Mouse (Mus musculus): ENCODE measurements at regions not wholly inside any gene's neighbourhood (a gene's known extent, or its start where the extent isn't known, plus 50 kb on each side); places are given as distances from the start of the nearest gene placed in this dataset.

DNA sequence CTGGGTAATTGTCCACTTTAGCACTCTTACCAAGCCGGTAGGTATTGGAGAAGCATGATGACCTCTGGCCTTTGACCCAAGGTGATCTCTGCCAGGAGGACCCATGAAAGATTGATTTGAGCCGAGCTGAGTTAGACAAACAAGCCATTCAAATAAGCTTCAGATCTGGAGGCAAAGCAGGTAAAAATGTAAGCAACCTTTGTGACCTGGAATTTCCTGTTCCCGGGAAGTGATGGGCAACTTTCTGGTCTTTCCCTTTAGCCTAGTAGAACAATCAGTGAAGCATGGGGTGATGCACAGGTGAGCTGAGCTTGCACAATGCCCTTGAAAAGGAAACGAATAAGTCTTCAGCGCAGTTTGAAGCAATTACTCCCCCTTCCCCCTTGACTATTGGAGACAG, 127.0 kb downstream of the Mycn start:
- no peak for DNase-seq

DNA sequence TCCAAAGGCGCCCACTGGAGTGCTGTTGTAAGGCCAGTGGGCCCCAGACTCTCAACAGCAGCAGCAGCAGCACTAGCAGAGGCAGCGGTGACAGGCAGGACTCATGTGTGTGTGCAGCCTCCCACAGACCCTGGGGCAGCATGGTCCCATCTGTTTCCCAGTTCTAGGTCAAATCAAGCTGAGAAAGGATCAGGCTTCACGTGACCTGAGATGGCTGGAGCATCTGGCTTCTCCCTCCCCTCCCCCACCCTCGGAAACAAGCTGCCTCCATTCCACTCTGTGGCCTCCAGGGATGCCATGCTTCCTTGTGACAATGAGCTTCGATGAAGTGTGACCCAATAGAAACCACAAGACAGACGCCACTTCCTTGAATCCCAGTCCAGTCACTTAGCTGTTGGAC, 128.8 kb downstream of the Mycn start:
- no peak for DNase-seq

DNA sequence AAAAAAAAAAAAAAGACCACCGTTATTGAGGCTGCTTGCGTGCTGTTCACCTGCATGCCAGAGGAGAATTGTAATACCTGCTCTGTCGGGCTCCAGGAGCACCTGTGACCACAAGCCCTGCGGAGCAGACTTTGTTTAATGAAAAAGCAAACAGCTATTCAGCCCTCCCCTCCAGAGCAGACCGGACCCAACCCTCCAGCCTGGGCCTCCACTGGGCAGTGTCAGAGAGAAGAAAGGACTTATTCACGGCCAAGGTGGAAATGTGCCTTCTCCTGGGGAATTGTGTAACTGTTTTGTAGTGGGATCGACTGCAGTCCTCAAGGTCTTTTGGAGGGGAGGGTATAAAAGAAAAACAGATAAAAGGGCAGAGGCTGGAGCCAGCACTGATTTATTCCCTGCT, 130.8 kb downstream of the Mycn start:
- peak; percentile 9 for DNase-seq

DNA sequence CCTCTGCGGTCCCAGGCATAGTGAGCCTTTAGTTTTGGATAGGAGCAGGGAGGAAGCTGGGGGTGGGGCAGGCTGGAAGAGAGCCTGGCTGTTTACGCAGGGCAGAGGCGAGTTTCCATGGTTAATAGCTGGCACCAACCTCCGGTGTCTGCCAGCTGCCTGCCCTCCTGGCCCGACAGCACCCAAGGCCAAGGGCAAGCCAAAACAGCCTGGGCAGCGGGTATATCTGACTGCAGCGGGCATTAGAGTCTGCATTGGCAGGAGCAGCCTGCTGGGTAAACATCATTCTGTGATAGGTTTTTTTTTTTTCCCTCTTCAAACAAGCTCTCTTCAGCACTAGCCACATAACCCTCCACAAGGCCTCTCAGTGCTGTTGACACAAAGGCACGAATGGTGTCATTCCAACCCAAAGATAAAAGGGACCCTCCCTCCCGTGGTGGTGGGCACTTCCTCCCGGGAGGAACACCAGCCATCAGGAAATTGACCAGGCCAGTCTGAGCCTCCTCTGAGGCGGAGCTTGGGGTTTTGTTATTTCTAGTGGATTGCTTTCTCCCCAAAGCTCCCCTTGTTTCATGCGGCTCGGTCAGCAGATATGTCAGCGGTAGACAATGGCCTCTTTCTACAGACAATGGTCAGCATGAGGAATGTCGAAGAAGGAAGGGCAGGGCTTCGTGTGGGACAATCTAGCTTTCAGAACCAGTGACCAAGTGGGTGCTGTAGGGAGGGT, 131.4 kb downstream of the Mycn start:
- DNase-seq, result peak; percentile 31

DNA sequence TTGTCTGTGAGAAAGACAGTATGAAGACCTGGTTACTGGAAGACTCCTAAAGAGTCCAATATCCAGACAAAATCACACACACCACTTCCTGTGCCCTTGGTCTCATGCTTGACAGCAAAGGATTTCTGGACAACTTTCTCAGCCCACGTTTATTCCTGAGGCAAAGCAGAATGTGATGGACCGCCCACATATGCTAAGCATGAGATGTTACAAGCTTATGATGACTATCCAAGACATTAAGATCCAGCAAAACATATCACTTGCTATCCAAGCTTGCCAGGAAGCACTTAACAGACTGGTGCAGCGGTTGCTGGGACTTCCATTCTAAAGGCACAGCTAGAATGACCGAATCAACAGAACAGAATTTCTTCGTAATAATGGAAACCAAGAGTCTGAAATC, 133.6 kb downstream of the Mycn start:
- DNase-seq, result no peak

DNA sequence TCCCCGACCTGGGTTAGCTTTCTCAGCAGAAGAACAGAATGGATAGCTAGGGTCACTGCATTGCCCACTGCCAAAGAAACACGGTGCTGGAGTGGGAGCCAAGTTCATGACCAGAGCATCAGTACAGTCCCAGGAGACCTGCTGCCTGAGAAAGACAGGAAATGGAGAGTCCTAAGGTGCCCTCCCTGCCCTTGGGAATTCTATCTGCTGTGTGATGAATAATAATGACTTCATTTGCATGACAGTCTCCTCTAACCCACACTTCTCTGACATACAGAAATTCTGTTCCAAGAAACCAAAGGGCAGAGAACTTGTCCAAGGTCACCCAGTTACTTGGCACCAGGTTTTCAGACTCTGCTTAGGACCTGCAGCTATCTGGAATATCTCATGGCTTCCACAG, 138.1 kb downstream of the Mycn start:
- DNase-seq, result no peak

DNA sequence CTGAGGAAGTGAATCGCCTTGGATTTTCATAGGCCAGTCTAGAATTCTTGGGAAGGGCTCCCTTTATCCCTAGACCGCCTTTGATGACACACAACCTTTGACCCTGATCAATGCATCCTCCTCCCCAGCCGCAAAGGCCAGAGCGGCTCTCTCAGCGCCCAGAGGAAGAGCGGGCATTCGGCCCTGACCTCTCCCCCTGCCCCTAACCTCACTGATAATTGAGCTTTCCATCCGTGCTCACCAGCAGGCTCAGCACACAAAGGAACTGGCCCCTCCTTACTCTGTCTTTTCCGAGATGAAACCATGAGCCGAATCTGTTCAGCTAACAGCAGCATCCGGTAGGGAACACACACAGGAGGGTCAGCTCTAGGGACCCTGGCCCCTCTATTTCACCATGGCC, 139.3 kb downstream of the Mycn start:
- DNase-seq, result peak; percentile 12

DNA sequence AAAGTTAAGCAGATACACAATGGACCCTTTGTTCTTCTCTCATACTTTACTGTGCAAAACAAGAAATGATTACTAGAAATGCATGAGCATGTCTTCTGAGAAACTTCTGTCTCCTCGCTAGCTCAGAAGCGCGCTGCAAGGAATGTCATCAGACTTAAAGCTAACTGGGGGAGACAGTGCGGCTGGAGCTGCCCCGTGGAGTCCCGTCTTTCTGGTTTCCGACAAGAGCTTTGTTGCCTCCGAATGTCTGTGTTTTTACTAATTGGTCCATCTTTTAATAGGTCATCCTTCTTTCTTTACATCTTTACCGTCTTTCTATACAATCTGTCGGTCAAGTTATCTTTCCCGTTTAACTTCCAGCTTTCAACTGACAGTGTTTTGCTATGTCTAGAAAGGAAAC, 140.0 kb downstream of the Mycn start:
- DNase-seq, result no peak

DNA sequence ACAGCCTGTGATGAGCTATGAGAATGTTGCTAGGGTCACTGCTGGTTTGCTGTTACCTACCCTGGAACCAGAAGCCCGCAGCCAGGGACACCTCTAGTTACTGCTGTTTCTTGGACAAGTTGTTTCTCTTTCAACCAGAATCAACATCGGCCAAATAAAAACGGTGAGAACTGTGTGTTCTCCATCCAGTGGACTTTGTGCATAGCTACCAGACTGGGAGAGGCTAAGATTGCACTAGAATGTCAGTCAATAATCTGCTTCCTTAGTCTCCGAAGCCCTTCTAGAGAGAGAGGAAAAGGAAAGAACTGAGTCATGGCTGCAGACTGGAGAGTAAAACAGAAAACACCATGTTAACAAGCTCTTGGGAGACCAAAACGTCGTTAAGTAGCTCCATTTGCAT, 141.6 kb downstream of the Mycn start:
- no peak for DNase-seq

DNA sequence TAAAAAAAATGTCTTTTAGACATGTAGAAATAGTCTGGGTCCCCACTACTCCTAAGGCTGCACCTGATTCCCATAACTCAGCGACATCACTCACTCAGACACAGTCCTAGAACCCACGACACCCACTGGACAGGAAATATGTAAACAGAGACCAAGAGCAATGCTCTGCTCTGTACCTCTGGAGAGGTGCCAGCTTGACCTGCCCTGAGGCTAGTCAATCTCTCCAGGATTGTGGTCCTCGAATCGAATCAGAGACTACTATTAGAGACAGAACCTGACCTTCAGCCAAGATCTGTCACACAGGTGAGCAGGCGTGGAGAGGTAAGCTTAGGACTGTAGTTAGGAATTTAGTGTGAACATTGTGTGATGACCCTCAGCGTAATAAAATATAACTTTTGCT, 152.7 kb downstream of the Mycn start:
- DNase-seq, result no peak

DNA sequence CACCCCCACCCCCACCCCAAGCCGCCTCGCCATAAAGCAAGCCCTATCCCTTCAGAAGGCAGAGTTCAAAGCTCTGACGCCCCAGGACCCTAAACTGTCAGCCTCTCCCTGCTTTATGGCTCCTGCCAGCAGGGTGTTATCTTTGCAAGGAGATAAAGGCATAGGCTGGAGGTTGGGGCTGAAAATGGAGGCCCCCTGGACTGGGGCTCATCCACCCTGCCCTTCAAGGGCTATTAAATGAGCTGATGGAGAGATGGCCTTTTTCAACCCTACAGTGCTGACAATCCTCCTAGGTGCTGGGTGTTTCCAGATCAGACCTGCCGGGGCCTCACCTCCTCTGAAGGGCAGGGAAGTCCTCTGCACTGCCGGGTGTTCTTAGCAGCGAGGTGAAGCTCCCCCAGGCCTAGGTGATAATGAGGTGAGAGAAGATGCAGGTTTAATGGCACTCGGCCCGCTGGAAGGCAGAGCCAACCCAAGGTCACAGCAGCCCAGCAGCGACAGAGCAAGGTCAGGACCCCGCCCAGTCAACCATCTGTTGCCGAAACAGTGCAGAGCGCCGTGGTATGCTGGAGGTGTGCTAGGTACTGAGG, 153.4 kb downstream of the Mycn start:
- no peak for DNase-seq

DNA sequence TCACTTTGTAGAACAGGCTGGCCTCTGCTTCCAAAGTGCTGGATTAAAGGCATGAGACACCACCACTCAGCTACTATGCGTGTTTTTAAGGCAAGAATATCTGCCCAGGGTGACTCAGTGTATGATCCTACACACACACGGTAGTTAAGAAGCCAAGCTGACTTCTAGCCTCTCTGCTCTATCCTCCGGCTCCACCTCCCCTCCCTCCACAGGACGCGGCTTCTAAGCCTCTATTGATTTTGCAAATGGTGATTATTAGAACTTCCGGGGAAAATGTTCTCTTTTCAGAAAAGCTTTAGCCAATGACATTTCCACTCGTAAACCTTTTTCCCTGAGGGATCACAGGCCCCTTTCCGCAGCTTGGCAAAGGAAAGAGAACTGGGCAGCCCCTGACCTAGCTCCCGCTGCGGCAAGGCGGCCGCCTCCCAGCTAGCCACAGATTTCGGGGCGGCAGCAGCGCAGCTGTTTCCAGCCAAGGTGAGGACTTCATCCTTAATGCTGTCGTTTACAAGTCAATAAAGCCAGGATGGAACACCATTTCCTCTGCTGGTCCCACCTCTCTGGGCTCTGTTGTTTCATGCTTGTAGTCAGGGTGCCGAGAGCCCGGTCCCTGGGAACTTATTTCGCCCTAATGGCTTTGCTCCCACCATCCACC, 154.0 kb downstream of the Mycn start:
- DNase-seq, result no peak

DNA sequence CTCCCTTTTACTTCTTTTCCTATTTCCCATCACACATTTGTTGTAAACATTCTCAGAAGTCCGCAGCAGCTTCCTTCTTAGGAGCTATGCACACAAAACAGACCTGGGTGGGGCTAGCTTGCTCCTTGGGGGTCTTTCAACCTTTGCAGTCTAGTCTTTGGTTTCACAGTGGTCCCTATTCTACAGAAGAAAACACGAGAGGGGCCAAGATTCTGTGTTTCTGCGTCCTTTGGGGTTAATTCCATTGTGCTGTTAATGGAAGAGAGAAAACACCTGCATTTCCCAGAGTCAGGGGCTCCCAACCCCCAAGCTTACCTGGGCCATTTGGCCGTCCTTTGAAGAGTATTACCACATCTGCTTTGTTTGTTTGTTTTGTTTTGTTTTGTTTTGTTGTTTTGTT, 154.6 kb downstream of the Mycn start:
- no peak for DNase-seq

DNA sequence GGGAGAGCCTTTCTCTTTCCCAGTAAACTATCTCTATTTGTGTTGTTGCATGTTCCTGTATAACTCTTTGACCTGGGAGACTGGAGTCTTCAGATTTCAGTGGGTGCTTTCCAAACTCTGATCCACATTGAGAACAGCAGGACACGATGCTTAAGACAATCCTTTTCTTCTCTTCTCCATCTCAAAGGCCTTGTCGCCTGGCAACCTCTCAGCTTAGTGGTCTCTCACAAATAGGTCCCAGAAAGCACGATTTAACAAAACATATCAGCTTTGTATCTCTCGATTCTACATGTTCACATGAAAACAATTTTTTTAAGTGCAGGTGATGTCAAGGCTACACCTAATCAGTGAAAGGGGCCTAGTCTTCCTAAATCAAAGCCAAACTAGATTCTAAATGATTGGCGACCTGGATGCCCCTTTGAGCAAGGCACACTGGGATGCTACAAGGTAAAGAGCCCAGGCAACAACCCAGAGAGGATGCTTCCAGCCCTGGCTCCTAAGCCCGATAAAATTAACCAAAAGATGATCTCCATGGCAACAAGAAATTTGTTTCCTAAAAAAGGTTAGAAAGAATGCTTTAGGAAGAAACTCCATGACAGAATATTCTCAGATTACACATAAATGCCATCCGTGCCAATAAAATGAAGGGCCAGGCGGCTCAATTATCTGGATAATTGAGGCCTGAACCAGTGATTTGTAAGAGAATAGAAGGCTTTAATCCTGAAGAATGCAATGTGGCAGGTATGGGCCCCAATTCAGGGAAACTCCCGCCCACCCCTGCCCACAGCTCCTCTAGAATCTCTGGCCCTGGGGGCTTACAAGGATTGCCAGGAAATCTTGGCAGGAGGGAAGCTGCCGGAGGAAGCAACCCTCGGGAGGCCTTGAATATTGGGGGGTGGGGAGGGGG, 157.8 kb downstream of the Mycn start:
- no peak for DNase-seq

DNA sequence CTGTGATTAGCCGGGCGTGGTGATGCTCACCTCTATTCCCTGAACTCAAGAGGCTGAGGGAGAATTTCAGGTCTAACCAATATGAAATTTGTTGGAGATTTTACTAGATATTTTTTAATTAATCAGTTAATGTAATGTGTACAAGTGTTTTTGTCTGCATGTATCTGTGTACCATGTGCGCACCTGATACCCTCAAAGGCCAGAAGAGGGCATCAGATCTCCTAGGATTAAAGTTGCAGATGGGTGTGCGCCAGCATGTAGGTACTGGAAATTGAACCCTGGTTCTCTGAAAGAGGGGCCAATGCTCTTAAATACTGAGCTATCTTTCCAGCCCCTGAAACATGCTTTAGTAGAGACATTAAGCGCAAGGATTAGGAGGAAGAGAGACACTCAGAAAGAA, 160.2 kb downstream of the Mycn start:
- DNase-seq, result no peak

DNA sequence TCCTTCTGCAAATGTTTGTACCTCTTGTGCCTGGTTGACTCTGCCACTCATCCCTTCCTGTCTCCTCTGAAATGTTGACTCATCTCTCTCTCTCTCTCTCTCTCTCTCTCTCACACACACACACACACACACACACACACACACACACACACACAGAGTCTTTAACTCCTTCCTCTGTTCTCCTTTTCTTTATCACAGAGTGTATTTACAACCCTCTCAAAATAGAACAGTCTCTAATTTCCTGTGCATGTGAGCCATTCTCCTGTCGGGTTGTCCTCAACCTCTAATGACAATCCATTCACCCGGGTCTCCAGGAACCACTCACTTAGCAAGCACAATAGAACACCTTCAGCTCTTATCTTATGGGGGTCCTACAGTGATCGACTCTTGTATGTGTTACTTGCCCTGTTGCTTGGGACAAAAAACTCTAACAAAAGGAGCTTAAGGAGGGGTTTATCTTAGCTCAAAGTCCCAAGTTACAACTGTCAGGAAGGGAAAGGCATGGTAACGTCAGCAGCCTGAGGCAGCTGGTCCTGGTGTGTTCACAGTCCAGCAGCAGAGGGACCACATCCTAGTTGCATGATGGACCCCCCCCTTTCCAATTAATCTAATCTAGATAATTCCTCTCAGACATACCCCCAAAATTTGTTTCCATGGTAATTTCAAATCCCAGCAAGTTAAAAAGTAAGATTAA, 163.0 kb downstream of the Mycn start:
- DNase-seq, result no peak

DNA sequence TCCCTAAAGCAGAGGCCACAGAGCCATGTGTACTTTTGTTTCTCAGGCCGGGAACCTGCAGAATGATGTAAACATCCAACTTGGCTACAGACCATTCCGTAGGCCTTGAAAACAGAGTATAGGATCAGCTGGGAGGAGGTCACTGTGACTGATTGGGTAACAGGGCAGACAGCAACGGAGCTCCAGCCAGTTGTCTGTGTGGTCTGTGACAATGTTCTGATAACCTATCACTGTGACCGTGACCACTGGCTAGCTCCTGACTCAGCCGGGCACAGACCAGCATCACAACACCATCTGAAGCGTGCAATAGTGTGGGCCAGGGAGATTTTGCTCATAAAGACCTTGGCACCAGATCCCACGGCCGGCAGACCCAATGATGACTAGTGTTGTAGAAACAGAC, 164.3 kb downstream of the Mycn start:
- DNase-seq, result peak; percentile 11

DNA sequence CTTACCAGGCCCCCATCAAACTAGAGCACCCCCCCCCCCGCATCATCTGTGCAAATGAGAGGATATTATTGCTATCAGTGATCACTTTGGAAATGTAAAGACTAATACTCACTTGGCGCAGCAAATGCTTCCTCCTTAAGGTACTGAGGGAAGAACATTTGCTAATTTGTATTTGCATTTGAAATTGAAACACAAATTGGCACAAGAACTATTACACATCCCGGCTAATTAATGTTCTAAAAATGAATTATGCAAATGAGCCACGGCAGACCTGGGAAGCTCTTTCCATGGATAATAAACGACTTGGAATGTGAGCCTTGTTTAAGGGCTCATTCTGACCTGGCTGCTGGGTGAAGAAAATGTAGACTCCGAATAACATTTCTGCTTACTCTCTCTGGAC, 164.9 kb downstream of the Mycn start:
- DNase-seq, result no peak

DNA sequence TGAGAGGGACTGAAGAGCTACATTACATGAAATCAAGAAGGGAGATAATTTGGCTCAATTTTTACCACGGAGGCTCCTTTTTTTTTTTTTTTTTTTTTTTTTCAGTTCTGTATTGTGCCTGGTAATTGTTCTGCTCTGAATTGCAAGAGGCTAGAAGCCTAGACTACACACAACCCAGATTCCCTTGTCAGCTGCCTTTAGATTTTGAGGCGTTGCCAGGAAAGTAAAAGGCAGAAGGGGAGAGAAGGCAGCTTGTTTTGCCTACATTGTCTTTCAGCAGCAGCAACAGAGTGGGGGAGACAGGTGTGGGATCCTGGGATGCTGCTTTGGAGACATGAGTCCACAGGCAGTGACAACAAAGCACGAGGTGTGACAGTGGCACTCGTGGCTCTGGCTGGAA, 170.7 kb downstream of the Mycn start:
- no peak for DNase-seq

DNA sequence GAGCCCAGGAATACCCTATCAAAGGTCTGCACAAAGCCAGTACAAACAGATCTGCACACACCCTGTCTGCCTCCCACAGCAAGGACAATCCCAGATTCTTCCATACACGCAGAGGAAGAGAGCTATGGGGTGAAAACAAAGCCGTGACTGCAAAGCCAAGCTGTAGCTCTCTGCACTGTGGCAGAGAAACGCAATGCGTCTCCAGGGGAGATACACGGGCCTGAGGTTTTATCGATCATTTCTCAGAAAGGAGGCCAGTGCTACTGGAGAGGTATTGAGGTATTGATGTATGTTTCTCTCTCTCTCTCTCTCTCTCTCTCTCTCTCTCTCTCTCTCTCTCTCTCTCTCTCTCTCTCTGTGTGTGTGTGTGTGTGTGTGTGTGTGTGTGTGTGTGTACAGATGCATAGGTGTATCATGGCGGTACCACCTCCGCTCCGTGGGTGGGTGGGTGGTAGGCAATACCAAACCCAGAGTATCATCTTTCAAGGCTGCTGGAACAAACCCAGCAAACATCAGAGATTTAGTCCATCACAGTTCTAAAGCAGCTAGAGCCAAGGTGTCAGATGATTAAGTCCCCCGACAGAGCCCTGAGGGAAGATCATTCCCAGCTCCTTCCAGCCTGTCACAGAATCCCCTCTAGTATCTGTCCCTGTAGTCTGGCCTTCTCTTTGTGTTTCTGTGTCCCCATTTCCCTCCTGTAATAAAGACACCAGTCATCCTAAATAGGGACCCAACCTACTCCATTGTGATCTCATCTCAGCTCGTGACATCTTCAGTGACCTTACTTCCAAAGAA, 175.0 kb downstream of the Mycn start:
- no peak for DNase-seq

DNA sequence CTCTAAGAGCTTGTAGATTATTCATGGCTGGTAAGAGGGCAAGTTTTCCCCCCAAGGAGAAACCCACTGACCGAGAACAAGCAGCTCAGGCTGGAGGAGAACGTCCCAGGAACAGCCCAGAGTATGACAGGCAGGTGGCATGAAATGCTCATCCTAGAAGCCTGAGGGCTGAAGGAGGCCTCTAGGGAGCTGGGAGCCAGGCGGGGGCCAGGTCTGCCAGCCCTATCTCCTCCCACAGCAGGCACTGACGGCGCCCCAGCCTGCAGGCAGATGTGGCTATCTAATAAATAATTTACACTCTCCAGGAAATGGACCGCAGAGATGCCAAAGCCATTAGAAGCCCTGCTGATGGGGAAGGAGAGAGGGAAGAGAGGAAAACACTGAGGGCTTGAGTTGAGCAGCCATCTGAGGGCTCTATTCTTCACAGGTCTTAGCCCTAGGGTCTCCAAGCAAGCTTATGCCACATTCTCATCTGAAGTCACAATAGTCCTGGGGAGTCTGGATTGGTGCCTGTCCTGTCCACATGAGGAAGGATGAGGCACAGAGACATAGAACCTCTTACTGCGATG, 176.1 kb downstream of the Mycn start:
- no peak for DNase-seq

DNA sequence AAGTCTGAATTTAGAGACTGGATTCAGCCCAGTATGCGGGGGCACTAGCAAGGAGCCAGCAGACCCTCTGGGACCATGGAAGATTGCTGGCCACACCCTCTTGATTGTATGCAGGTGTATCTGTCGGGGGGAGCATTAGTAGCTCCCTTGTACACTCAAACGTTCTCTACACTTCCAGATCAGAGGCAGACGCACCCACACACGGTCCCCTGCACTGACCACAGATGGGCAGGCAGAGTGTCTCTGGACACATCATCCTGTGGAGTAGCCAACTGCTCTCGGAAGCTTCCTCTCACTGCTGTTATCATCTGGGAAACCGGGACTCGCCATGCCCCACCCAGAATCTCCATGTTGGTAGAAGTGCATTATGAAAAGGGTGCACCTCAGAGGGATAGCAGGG, 176.7 kb downstream of the Mycn start:
- DNase-seq, result no peak
